Mouse (Mus musculus): ENCODE measurements around the gene Catsperd. TPM values are rescaled to one million over a fixed set of nuclear protein-coding genes. Genes with fewer than 3 reads are reported as not detected.

Gene Catsperd
- total RNA-seq, 2 experiments from 2014 or later = not detected

- intact Hi-C loops (cut with DNase I; ENCODE audit: low total_unique reads) = no loop called here
- no peak for DNase-seq
Measured at GRCm38 (mm10) chr17:56654771-56655170, 26.8 kb downstream of the Catsperd start.

GRCm38 (mm10) chr17:56655311-56655710 lies 27.4 kb downstream of the Catsperd start:
- intact Hi-C loops (cut with DNase I; ENCODE audit: low total_unique reads) = no loop called here
- DNase-seq = no peak

GRCm38 (mm10) chr17:56656171-56656570 lies 28.2 kb downstream of the Catsperd start:
- no peak for DNase-seq
- intact Hi-C loops (cut with DNase I; ENCODE audit: low total_unique reads) = no loop called here

- intact Hi-C loops (cut with DNase I; ENCODE audit: low total_unique reads) = no loop called here
- DNase-seq = no peak
Measured at GRCm38 (mm10) chr17:56663659-56664058, 35.7 kb downstream of the Catsperd start.

GRCm38 (mm10) chr17:56664333-56664732 lies 36.4 kb downstream of the Catsperd start:
- intact Hi-C loops (cut with DNase I; ENCODE audit: low total_unique reads) = no loop called here
- DNase-seq = no peak

GRCm38 (mm10) chr17:56666384-56666783 lies 38.4 kb downstream of the Catsperd start:
- no peak for DNase-seq
- intact Hi-C loops (cut with DNase I; ENCODE audit: low total_unique reads) = loop anchor here (5.0 kb wide), 1 partner anchor 39 kb away; the partner anchor contains the start of genes Catsperd and Lonp1

GRCm38 (mm10) chr17:56667591-56667990 lies 39.6 kb downstream of the Catsperd start:
- no peak for DNase-seq
- intact Hi-C loops (cut with DNase I; ENCODE audit: low total_unique reads) = loop anchor here (5.0 kb wide), 1 partner anchor 40 kb away; the partner anchor contains the start of genes Catsperd and Lonp1

GRCm38 (mm10) chr17:56668384-56669144 lies 40.6 kb downstream of the Catsperd start:
- DNase-seq = peak; percentile 84
- intact Hi-C loops (cut with DNase I; ENCODE audit: low total_unique reads) = loop anchor here (5.0 kb wide), 1 partner anchor 41 kb away; the partner anchor contains the start of genes Catsperd and Lonp1

- intact Hi-C loops (cut with DNase I; ENCODE audit: low total_unique reads) = loop anchor here (5.0 kb wide), 1 partner anchor 42 kb away; the partner anchor contains the start of genes Catsperd and Lonp1
Measured at GRCm38 (mm10) chr17:56669766-56670165, 41.8 kb downstream of the Catsperd start.

GRCm38 (mm10) chr17:56672941-56673646 lies 45.2 kb downstream of the Catsperd start, which contains the start of gene Ranbp3:
TSS of gene Ranbp3 (plus strand) at chr17:56673294.
- DNase-seq = peak; percentile 100
- intact Hi-C loops (cut with DNase I; ENCODE audit: low total_unique reads) = no loop called here

More at GRCm38 (mm10) chr17:56669766-56670165, 41.8 kb downstream of the Catsperd start:
- no peak for DNase-seq

- peak; percentile 30 for DNase-seq
- intact Hi-C loops (cut with DNase I; ENCODE audit: low total_unique reads) = no loop called here
Measured at GRCm38 (mm10) chr17:56673647-56674416, 45.9 kb downstream of the Catsperd start.

- no peak for DNase-seq
- intact Hi-C loops (cut with DNase I; ENCODE audit: low total_unique reads) = no loop called here
Measured at GRCm38 (mm10) chr17:56681791-56682190, 53.8 kb downstream of the Catsperd start.

- DNase-seq = no peak
Measured at GRCm38 (mm10) chr17:56682880-56683279, 54.9 kb downstream of the Catsperd start.

GRCm38 (mm10) chr17:56683546-56684140 lies 55.7 kb downstream of the Catsperd start:
- no peak for DNase-seq
- intact Hi-C loops (cut with DNase I; ENCODE audit: low total_unique reads) = no loop called here

More at GRCm38 (mm10) chr17:56682880-56683279, 54.9 kb downstream of the Catsperd start:
- intact Hi-C loops (cut with DNase I; ENCODE audit: low total_unique reads) = no loop called here

- intact Hi-C loops (cut with DNase I; ENCODE audit: low total_unique reads) = no loop called here
Measured at GRCm38 (mm10) chr17:56684649-56685048, 56.7 kb downstream of the Catsperd start.

GRCm38 (mm10) chr17:56686801-56687200 lies 58.9 kb downstream of the Catsperd start:
- intact Hi-C loops (cut with DNase I; ENCODE audit: low total_unique reads) = no loop called here

More at GRCm38 (mm10) chr17:56684649-56685048, 56.7 kb downstream of the Catsperd start:
- peak; percentile 25 for DNase-seq

GRCm38 (mm10) chr17:56688045-56688444 lies 60.1 kb downstream of the Catsperd start:
- intact Hi-C loops (cut with DNase I; ENCODE audit: low total_unique reads) = no loop called here
- DNase-seq = no peak

More at GRCm38 (mm10) chr17:56686801-56687200, 58.9 kb downstream of the Catsperd start:
- DNase-seq = no peak

- DNase-seq = no peak
- intact Hi-C loops (cut with DNase I; ENCODE audit: low total_unique reads) = no loop called here
Measured at GRCm38 (mm10) chr17:56688689-56689088, 60.7 kb downstream of the Catsperd start.

GRCm38 (mm10) chr17:56693395-56693794 lies 65.5 kb downstream of the Catsperd start:
- DNase-seq = no peak
- intact Hi-C loops (cut with DNase I; ENCODE audit: low total_unique reads) = no loop called here

All from gastrocnemius, postnatal 14 days (tissue).